Mouse (Mus musculus) stomach, postnatal 0 days (tissue): ENCODE measurements at regions not wholly inside any gene's neighbourhood (a gene's known extent, or its start where the extent isn't known, plus 50 kb on each side); places are given as distances from the start of the nearest gene placed in this dataset.

Source experiments
- CTCF ChIP-seq: IDR thresholded peaks from 2 replicates; pipeline ENCODE4 v1.5.1; 2016; ENCODE audit warnings: antibody characterized with exemption, low read depth, mild to moderate bottlenecking, moderate library complexity
- EP300 ChIP-seq: optimal IDR thresholded peaks from 2 replicates; pipeline ENCODE3; 2016; ENCODE audit warnings: antibody characterized with exemption

- no peak for TF ChIP-seq EP300
- no peak for TF ChIP-seq CTCF
Measured at GRCm38 (mm10) chr2:117043831-117044230, 77.3 kb upstream of the Spred1 start.
